Comparison of ENCODE assay signal across 8 mouse cellular contexts in genomic region chr2:153600021-153600666, GRCm38 (mm10). TPM values are rescaled to one million over a fixed set of nuclear protein-coding genes. Genes with fewer than 3 reads are reported as not detected.
A peak's percentile ranks its signal among the peaks of the same experiment; 100 is the strongest.
DNase-seq lines count a peak whose midpoint lies in the region; ATAC-seq lines count a peak whose summit lies in the region.

No protein-coding gene starts in this region.

- H3K4me1 ChIP-seq in forebrain, embryonic 12.5 days, result peaks cover 15% of the 10 kb centered on the region

- H3K27ac ChIP-seq in forebrain, embryonic 12.5 days, result 0 out of 2 replicates have a peak overlapping the region, but pooled peaks have one; percentile 4

- peak; percentile 67 for DNase-seq in embryo, embryonic 10 days (ENCODE audit: low spot score)
- no peak for DNase-seq in embryo, embryonic 9.5 days (ENCODE audit: extremely low spot score)
- DNase-seq in adrenal gland, postnatal 14 days, result peak; percentile 84
- DNase-seq in heart, postnatal 14 days, result peak; percentile 62 to 67
- peak; percentile 77 to 84 for DNase-seq in kidney, postnatal 4 days
- peak; percentile 87 for DNase-seq in testis, postnatal 10 days (ENCODE audit: low spot score)

- no peak overlapping the region for H3K9ac ChIP-seq in forebrain, embryonic 12.5 days

- no peaks in the 10 kb centered on the region; the same call in 1 of the 2 replicates for H3K27me3 ChIP-seq in forebrain, embryonic 12.5 days

- 62% methylated on average over 6 of the region's 6 CpGs for WGBS in forebrain, embryonic 12.5 days

- H3K4me3 ChIP-seq in forebrain, embryonic 12.5 days (replicated peaks), result no peak overlapping the region

- no peak overlapping the region for H3K4me2 ChIP-seq in forebrain, embryonic 12.5 days

- ATAC-seq in forebrain, embryonic 12.5 days (ENCODE audit: low FRiP score), result peak; percentile 53; the same call in 1 of the 2 replicates
- ATAC-seq in megakaryocyte progenitor cell, adult 5-6 weeks (replicated peaks; ENCODE audit: poor library complexity), result peak; percentile 70

- H3K36me3 ChIP-seq in forebrain, embryonic 12.5 days (replicated peaks), result no peaks in the 10 kb centered on the region

- no peaks in the 10 kb centered on the region for H3K9me3 ChIP-seq in forebrain, embryonic 12.5 days

- intact Hi-C loops in heart, postnatal 14 days (cut with DNase I), result no loop called here

RNA-seq across cellular contexts. Expression of gene Commd7, which starts 32.4 kb away (rescaled TPM):
- total RNA-seq in adrenal gland, postnatal 14 days (2021), result 27.7 and 33.6 TPM in 2 replicates
- polyA plus RNA-seq in forebrain, embryonic 12.5 days (2016; fragmentation: Nextera tagmentation; extraction: Ambion mirVana), result 67.3 and 68.6 TPM in 2 replicates
- 10 to 100 TPM; 15.6 to 15.7 TPM for total RNA-seq in heart, postnatal 14 days (2021)
- total RNA-seq in megakaryocyte progenitor cell, adult 5-6 weeks (2015), result 37.2 and 45.9 TPM in 2 replicates
- 32.2 and 43.8 TPM in 2 replicates for total RNA-seq in megakaryocyte progenitor cell, adult 5-6 weeks (2017)

RNA-seq across cellular contexts. Expression of gene Dnmt3b, which starts 49.1 kb away (rescaled TPM):
- 2.8 and 5.1 TPM in 2 replicates for total RNA-seq in adrenal gland, postnatal 14 days (2021)
- polyA plus RNA-seq in forebrain, embryonic 12.5 days (2016; fragmentation: Nextera tagmentation; extraction: Ambion mirVana), result 9.2 and 10.7 TPM in 2 replicates
- total RNA-seq in heart, postnatal 14 days (2021), result 1 to 10 TPM; 1.9 to 2.1 TPM
- 15.0 and 17.8 TPM in 2 replicates for total RNA-seq in megakaryocyte progenitor cell, adult 5-6 weeks (2015)
- 15.2 and 16.7 TPM in 2 replicates for total RNA-seq in megakaryocyte progenitor cell, adult 5-6 weeks (2017)
